ENCODE assay signal across 36 mouse cellular contexts in genomic region chr15:8562776-8563175, GRCm38 (mm10). TPM values are rescaled to one million over a fixed set of nuclear protein-coding genes. Genes with fewer than 3 reads are reported as not detected.
A peak's percentile ranks its signal among the peaks of the same experiment; 100 is the strongest.
DNase-seq lines count a peak whose midpoint lies in the region; ATAC-seq and TF ChIP-seq lines count a peak whose summit lies in the region.
"Had no signal": no experiment of that assay in that cellular context is flagged by ENCODE, and none has a peak within 500 bp of the region (broad histone marks: within the 10 kb centered on the region; RNA-seq: fewer than 3 reads in every experiment).

No protein-coding gene starts in this region.

- peak; percentile 26 for DNase-seq in left cerebral cortex, postnatal 4 days
- DNase-seq in left cerebral cortex, adult 18-20 months (ENCODE audit: low spot score in 2 of 2): no peak
- peak; percentile 74 for DNase-seq in MN1 (ENCODE audit: low spot score)
- DNase-seq in lung, postnatal 4 days: no peak
- DNase-seq in heart, adult 9 months (ENCODE audit: low spot score in 2 of 2): no peak
- DNase-seq: adrenal gland, adult 8-10 months; adrenal gland, postnatal 25 days; cerebellum, adult 18-20 months; cerebellum, adult 9-10 months; cerebellum, postnatal 25 days; forebrain, postnatal 0 days; gastrocnemius, postnatal 25 days; heart, adult 2 months had no signal

- no peak overlapping the region for H3K4me3 ChIP-seq in myocyte
- H3K4me3 ChIP-seq: embryonic facial prominence, embryonic 12.5 days; embryonic facial prominence, embryonic 15.5 days; heart, adult 2 months; hindbrain, embryonic 10.5 days; hindbrain, embryonic 13.5 days; intestine, embryonic 15.5 days had no signal

- H3ac ChIP-seq in myocyte (ENCODE audit: control insufficient read depth, insufficient read length): no peak overlapping the region

- no peaks in the 10 kb centered on the region for H3K36me3 ChIP-seq in myocyte (ENCODE audit: control insufficient read depth, insufficient read depth)
- H3K36me3 ChIP-seq: embryonic facial prominence, embryonic 12.5 days; embryonic facial prominence, embryonic 15.5 days; hindbrain, embryonic 10.5 days; hindbrain, embryonic 13.5 days; intestine, embryonic 15.5 days had no signal

- no peaks in the 10 kb centered on the region for H3K79me2 ChIP-seq in myocyte (ENCODE audit: control insufficient read depth, insufficient read depth)

- no peak for TF ChIP-seq POLR2A in myocyte (IDR thresholded peaks at IDR 0.05; ENCODE audit: insufficient read length, low read depth)

- no peak overlapping the region for H3K4me2 ChIP-seq in myocyte (ENCODE audit: low read depth)
- H3K4me2 ChIP-seq: embryonic facial prominence, embryonic 12.5 days; embryonic facial prominence, embryonic 15.5 days; heart, embryonic 11.5 days; hindbrain, embryonic 13.5 days; intestine, embryonic 15.5 days had no signal

- ATAC-seq in hematopoietic stem cell, adult 5-6 weeks (replicated peaks in 1 of 2; ENCODE audit: insufficient read depth in 1 of 2, low FRiP score in 2 of 2, low TSS enrichment in 1 of 2, low read depth in 1 of 2, poor library complexity in 2 of 2, severe bottlenecking in 2 of 2): peak; percentile 27 to 29; a peak in 1 of 4 replicates
- ATAC-seq: activated CD4-positive, CD25-positive, alpha-beta regulatory T cell, adult 4 months; CD4-positive, CD25-positive, alpha-beta regulatory T cell, adult 4 months; forebrain, embryonic 14.5 days; forebrain, postnatal 0 days; hindbrain, embryonic 16.5 days; intestine, embryonic 15.5 days had no signal

- intact Hi-C loops in left cerebral cortex, postnatal 4 days (cut with DNase I): no loop called here

- no peaks in the 10 kb centered on the region for H3K27me3 ChIP-seq in myocyte (ENCODE audit: control insufficient read depth, insufficient read depth, insufficient read length)
- H3K27me3 ChIP-seq: embryonic facial prominence, embryonic 15.5 days; intestine, embryonic 15.5 days had no signal

TF ChIP-seq in myocyte, 11 proteins besides CTCF, POLR2A, EP300 and RAD21:
- TF ChIP-seq MAX (IDR thresholded peaks at IDR 0.05; ENCODE audit: low read depth): no peak
- peak in 2 of 3 experiments; percentile 10 to 31 for TF ChIP-seq MYOD1 (IDR thresholded peaks at IDR 0.05; ENCODE audit: control insufficient read depth in 1 of 3, insufficient read length in 2 of 3, low read depth in 2 of 3)
- no peak for TF ChIP-seq TCF3 (IDR thresholded peaks at IDR 0.05; ENCODE audit: insufficient read length, low read depth)
- TF ChIP-seq SRF (IDR thresholded peaks at IDR 0.05; ENCODE audit: control insufficient read depth, insufficient read length, low read depth): no peak
- no peak for TF ChIP-seq USF1 (IDR thresholded peaks at IDR 0.05; ENCODE audit: low read depth)
- no peak for TF ChIP-seq E2F4 (IDR thresholded peaks at IDR 0.05; ENCODE audit: insufficient read depth)
- peak in 1 of 3 experiments; percentile 24 for TF ChIP-seq MYOG (IDR thresholded peaks at IDR 0.05; ENCODE audit: control insufficient read depth in 1 of 3, insufficient read depth in 1 of 3, insufficient read length in 2 of 3, low read depth in 2 of 3)

RNA-seq across cellular contexts. Expression of gene Gm2310, which starts 43.0 kb away (rescaled TPM):
- total RNA-seq in left cerebral cortex, postnatal 4 days (2021): not detected
- total RNA-seq in left cerebral cortex, adult 18-20 months (2021): not detected
- total RNA-seq in hematopoietic stem cell, adult 5-6 weeks (2017): not detected in 2 replicates
- polyA plus RNA-seq in myocyte (2012; fragmentation: generic; extraction: Trizol): not detected
- total RNA-seq: adrenal gland, adult 8-10 months; adrenal gland, postnatal 25 days; forebrain, postnatal 0 days; gastrocnemius, adult 8-10 months; gastrocnemius, postnatal 25 days; heart, adult 2 months; heart, postnatal 25 days; MEL had no signal
- polyA plus RNA-seq: activated CD4-positive, CD25-positive, alpha-beta regulatory T cell, adult 4 months; brain, embryonic 14.5 days; C2C12; cortical plate, adult 2 months; embryonic facial prominence, embryonic 12.5 days; embryonic facial prominence, embryonic 15.5 days; forebrain, embryonic 11.5 days; forebrain, embryonic 14.5 days; forebrain, postnatal 0 days; frontal cortex, adult 2 months; gonadal fat pad, adult 2 months; heart, adult 2 months; heart, embryonic 11.5 days; heart, embryonic 14.5 days; heart, postnatal 0 days; hindbrain, embryonic 10.5 days; hindbrain, embryonic 13.5 days; hindbrain, embryonic 16.5 days; intestine, embryonic 15.5 days had no signal

Comparison
In these comparisons a context has a peak if more than half of its experiments do, and no peak if none do; other contexts are left out.
1. DNase-seq: peak in left cerebral cortex, postnatal 4 days (single experiment) and MN1 (single experiment); none in left cerebral cortex, adult 18-20 months (0 of 2), lung, postnatal 4 days (0 of 2) and heart, adult 9 months (0 of 2).